Mouse (Mus musculus) left cerebral cortex, postnatal 14 days (tissue): ENCODE measurements at regions not wholly inside any gene's neighbourhood (a gene's known extent, or its start where the extent isn't known, plus 50 kb on each side); places are given as distances from the start of the nearest gene placed in this dataset.

Source experiments
- DNase-seq, 2 experiments: peaks; one replicate each; pipeline ENCODE4 v3.0.0; 2021 to 2022; ENCODE audit warnings: low spot score in 2 of 2, mixed read lengths in 1 of 2
- intact Hi-C: fragments of 180-260 bp; cut with DNase I; formaldehyde crosslinking; loops from one replicate; pipeline ENCODE4 v1.15.1; 2025

GRCm38 (mm10) chr14:39956588-39956987 lies 483.7 kb upstream of the Nrg3 start:
- intact Hi-C loops: no loop called here
- peak in 1 of 2 experiments; percentile 5 for DNase-seq

GRCm38 (mm10) chr14:39944708-39945107 lies 471.8 kb upstream of the Nrg3 start:
- intact Hi-C loops: no loop called here
- no peak for DNase-seq
